Mouse (Mus musculus): ENCODE results near the gene Dyrk4. TPM values are rescaled to one million over a fixed set of nuclear protein-coding genes. Genes with fewer than 3 reads are reported as not detected.

Dyrk4 gene
- polyA plus RNA-seq, 1 experiment from 2014 or later = not detected

Other genes starting within 250 kb of the Dyrk4 start
- 2.7 and 2.8 TPM in 2 replicates for gene Kcna6, start 181.2 kb downstream of the Dyrk4 start, polyA plus RNA-seq (2015; fragmentation: Nextera tagmentation; extraction: Ambion mirVana)
- gene Ndufa9, start 72.7 kb downstream of the Dyrk4 start, polyA plus RNA-seq (2015; fragmentation: Nextera tagmentation; extraction: Ambion mirVana) = 207 and 235 TPM in 2 replicates
- gene Akap3, start 68.7 kb downstream of the Dyrk4 start, polyA plus RNA-seq (2015; fragmentation: Nextera tagmentation; extraction: Ambion mirVana) = not detected in 2 replicates
- gene Rad51ap1, start 17.7 kb upstream of the Dyrk4 start, polyA plus RNA-seq (2015; fragmentation: Nextera tagmentation; extraction: Ambion mirVana) = 49.7 and 52.8 TPM in 2 replicates
- 14.5 and 16.6 TPM in 2 replicates for gene D6Wsu163e, start 18.1 kb upstream of the Dyrk4 start, polyA plus RNA-seq (2015; fragmentation: Nextera tagmentation; extraction: Ambion mirVana)
- not detected in 2 replicates for gene Fgf6, start 93.7 kb upstream of the Dyrk4 start, polyA plus RNA-seq (2015; fragmentation: Nextera tagmentation; extraction: Ambion mirVana)
- gene Fgf23, start 151.1 kb upstream of the Dyrk4 start, polyA plus RNA-seq (2015; fragmentation: Nextera tagmentation; extraction: Ambion mirVana) = not detected in 2 replicates
- gene Tigar, start 187.7 kb upstream of the Dyrk4 start, polyA plus RNA-seq (2015; fragmentation: Nextera tagmentation; extraction: Ambion mirVana) = 2.9 and 4.4 TPM in 2 replicates
- 922 and 986 TPM in 2 replicates for gene Ccnd2, start 230.4 kb upstream of the Dyrk4 start, polyA plus RNA-seq (2015; fragmentation: Nextera tagmentation; extraction: Ambion mirVana)

Measured in stomach, embryonic 15.5 days (tissue).